Mouse (Mus musculus): ENCODE measurements around the gene Trdmt1.

DNA sequence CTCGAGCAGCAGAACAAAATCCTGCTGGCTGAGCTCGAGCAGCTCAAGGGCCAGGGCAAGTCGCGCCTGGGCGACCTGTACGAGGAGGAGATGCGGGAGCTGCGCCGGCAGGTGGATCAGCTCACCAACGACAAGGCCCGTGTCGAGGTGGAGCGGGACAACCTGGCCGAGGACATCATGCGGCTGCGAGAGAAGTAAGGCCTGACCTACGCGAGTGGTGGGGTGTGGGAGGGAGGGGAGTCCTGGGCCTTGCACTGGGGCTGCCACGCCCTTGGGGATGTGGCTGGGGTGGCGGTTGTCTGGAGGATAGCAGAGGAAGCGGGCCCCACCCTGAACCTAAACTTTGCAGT is 30.3 kb upstream of the Trdmt1 start:
- no peak for TF ChIP-seq CTCF (IDR thresholded peaks at IDR 0.05; ENCODE audit: extremely low read depth, insufficient read depth, low read length)
- TF ChIP-seq POLR2A (IDR thresholded peaks at IDR 0.05; ENCODE audit: extremely low read depth, insufficient read depth, low read length): no peak

Data from cortical plate, adult 2 months (tissue).